Mouse (Mus musculus): Measurements from ENCODE around the gene Mef2a.

- peak; percentile 30; the same call in 1 of the 2 replicates for TF ChIP-seq CTCF (conservative IDR thresholded peaks at IDR 0.05; ENCODE audit: insufficient read depth, insufficient read length, low read depth, low read length)
- TF ChIP-seq POLR2A (IDR thresholded peaks at IDR 0.05; ENCODE audit: low read depth, low read length) = no peak
Measured at GRCm38 (mm10) chr7:67355870-67356269, 16.8 kb downstream of the Mef2a start.
